Mouse (Mus musculus): Measurements from ENCODE around the gene Tab1. TPM values are rescaled to one million over a fixed set of nuclear protein-coding genes. Genes with fewer than 3 reads are reported as not detected.

Gene Tab1
- polyA plus RNA-seq, 1 experiment from 2014 or later, result 31.5 TPM

- Histone ChIP-seq H3K9me3 (ENCODE audit: control insufficient read depth, low read length) (no peaks in the 10 kb centered on the region), H3K36me3 (ENCODE audit: control insufficient read depth, insufficient read depth, low read length) (no peaks in the 10 kb centered on the region), H3K27me3 (ENCODE audit: control insufficient read depth, insufficient read depth, low read depth, low read length) (peaks cover 6% of the 10 kb centered on the region; the same call in 1 of the 2 replicates), H3K4me3 (ENCODE audit: low read length) (no peak overlapping the region), H3K27ac (ENCODE audit: low read length) (no peak overlapping the region), H3K4me2 (ENCODE audit: low read depth, low read length) (no peak overlapping the region), H3K4me1 (replicated peaks; ENCODE audit: control insufficient read depth, insufficient read depth, low read length) (peaks cover 3% of the 10 kb centered on the region; the same call in 1 of the 2 replicates), H3K9ac (ENCODE audit: low read length) (no peak overlapping the region)
- ATAC-seq (ENCODE audit: low read depth), result no peak
- 72% methylated on average over 3 of the region's 3 CpGs for WGBS
These were observed 32.7 kb upstream of the Tab1 start for GRCm38 (mm10) chr15:80100196-80100595.

- H3K4me1 ChIP-seq (replicated peaks; ENCODE audit: control insufficient read depth, insufficient read depth, low read length), result no peaks in the 10 kb centered on the region; the same call in 1 of the 2 replicates
- no peak overlapping the region for H3K27ac ChIP-seq (ENCODE audit: low read length)
- no peaks in the 10 kb centered on the region for H3K9me3 ChIP-seq (ENCODE audit: control insufficient read depth, low read length)
- H3K9ac ChIP-seq (ENCODE audit: low read length), result no peak overlapping the region
- no peaks in the 10 kb centered on the region for H3K36me3 ChIP-seq (ENCODE audit: control insufficient read depth, insufficient read depth, low read length)
- H3K4me2 ChIP-seq (ENCODE audit: low read depth, low read length), result no peak overlapping the region
- no peak overlapping the region for H3K4me3 ChIP-seq (ENCODE audit: low read length)
- H3K27me3 ChIP-seq (ENCODE audit: control insufficient read depth, insufficient read depth, low read depth, low read length), result peaks cover 6% of the 10 kb centered on the region; the same call in 1 of the 2 replicates
- 71% methylated on average over 10 of the region's 10 CpGs for WGBS
- ATAC-seq (ENCODE audit: low read depth), result no peak
These were observed 32.1 kb upstream of the Tab1 start for GRCm38 (mm10) chr15:80100871-80101270.

DNA sequence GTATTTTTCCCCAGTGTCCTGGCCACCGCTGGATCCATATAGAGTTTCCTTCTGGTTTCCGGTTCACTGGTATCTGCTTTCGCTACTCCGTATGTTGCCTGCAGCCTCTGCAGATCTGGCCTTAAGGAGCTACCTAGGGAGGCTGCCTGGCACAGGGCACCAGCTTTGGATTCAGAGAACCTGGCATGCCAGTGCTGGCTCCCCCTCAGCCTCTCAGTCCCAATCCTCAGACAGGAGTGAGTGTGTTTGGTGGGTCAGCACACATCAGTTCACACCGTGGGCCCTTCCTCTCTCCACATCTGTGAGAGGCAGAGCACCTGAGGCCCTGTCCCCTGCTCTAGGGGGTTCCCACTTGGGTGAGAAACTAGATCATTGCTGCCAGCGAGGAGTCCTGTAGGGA, 31.4 kb upstream of the Tab1 start:
- H3K4me2 ChIP-seq (ENCODE audit: low read depth, low read length), result no peak overlapping the region

GRCm38 (mm10) chr15:80102495-80102894, 30.4 kb upstream of the Tab1 start:
- peaks cover 6% of the 10 kb centered on the region; the same call in 1 of the 2 replicates for H3K27me3 ChIP-seq (ENCODE audit: control insufficient read depth, insufficient read depth, low read depth, low read length)
- H3K36me3 ChIP-seq (ENCODE audit: control insufficient read depth, insufficient read depth, low read length), result no peaks in the 10 kb centered on the region
- no peak overlapping the region for H3K27ac ChIP-seq (ENCODE audit: low read length)
- H3K4me3 ChIP-seq (ENCODE audit: low read length), result no peak overlapping the region
- ATAC-seq (ENCODE audit: low read depth), result no peak
- no peaks in the 10 kb centered on the region for H3K9me3 ChIP-seq (ENCODE audit: control insufficient read depth, low read length)
- 74% methylated on average over 6 of the region's 6 CpGs for WGBS
- no peak overlapping the region for H3K4me2 ChIP-seq (ENCODE audit: low read depth, low read length)
- H3K4me1 ChIP-seq (replicated peaks; ENCODE audit: control insufficient read depth, insufficient read depth, low read length), result no peaks in the 10 kb centered on the region
- H3K9ac ChIP-seq (ENCODE audit: low read length), result no peak overlapping the region

More for the DNA sequence above, 31.4 kb upstream of the Tab1 start:
- ATAC-seq (ENCODE audit: low read depth), result no peak
- Histone ChIP-seq H3K4me3 (ENCODE audit: low read length) (no peak overlapping the region), H3K27me3 (ENCODE audit: control insufficient read depth, insufficient read depth, low read depth, low read length) (peaks cover 6% of the 10 kb centered on the region; the same call in 1 of the 2 replicates), H3K9ac (ENCODE audit: low read length) (no peak overlapping the region), H3K27ac (ENCODE audit: low read length) (no peak overlapping the region), H3K9me3 (ENCODE audit: control insufficient read depth, low read length) (no peaks in the 10 kb centered on the region), H3K4me1 (replicated peaks; ENCODE audit: control insufficient read depth, insufficient read depth, low read length) (no peaks in the 10 kb centered on the region; the same call in 1 of the 2 replicates), H3K36me3 (ENCODE audit: control insufficient read depth, insufficient read depth, low read length) (no peaks in the 10 kb centered on the region)
- 75% methylated on average over 6 of the region's 6 CpGs for WGBS

- H3K4me2 ChIP-seq (ENCODE audit: low read depth, low read length), result no peak overlapping the region
- WGBS, result 51% methylated on average over 12 of the region's 12 CpGs
- H3K4me3 ChIP-seq (ENCODE audit: low read length), result no peak overlapping the region
- H3K9ac ChIP-seq (ENCODE audit: low read length), result no peak overlapping the region
- H3K27me3 ChIP-seq (ENCODE audit: control insufficient read depth, insufficient read depth, low read depth, low read length), result no peaks in the 10 kb centered on the region
- no peaks in the 10 kb centered on the region for H3K36me3 ChIP-seq (ENCODE audit: control insufficient read depth, insufficient read depth, low read length)
- H3K4me1 ChIP-seq (replicated peaks; ENCODE audit: control insufficient read depth, insufficient read depth, low read length), result no peaks in the 10 kb centered on the region
- H3K27ac ChIP-seq (ENCODE audit: low read length), result no peak overlapping the region
- no peaks in the 10 kb centered on the region for H3K9me3 ChIP-seq (ENCODE audit: control insufficient read depth, low read length)
- no peak for ATAC-seq (ENCODE audit: low read depth)
These were observed 27.2 kb upstream of the Tab1 start for GRCm38 (mm10) chr15:80105490-80106410.

DNA sequence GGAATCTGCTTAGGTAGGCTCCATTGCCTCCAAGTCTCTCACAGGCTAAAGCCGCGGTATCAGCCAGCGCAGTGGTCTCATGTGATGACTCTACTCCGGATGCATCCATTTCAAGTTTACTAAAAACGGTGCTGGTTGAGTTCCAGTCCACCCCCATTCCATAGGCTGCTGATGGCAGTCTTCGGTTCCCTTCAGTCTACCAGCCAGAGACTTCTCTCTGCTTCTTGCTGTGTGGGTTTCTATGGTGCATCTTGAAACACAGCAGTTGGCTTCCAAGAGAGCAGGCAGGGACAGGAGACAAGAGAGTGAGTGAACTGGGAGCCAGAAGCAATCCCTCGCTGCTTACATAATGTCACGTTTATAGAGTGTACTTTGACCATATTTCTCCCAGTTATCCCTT, 25.8 kb upstream of the Tab1 start:
- Histone ChIP-seq H3K4me3 (ENCODE audit: low read length) (no peak overlapping the region), H3K9ac (ENCODE audit: low read length) (no peak overlapping the region), H3K4me2 (ENCODE audit: low read depth, low read length) (no peak overlapping the region), H3K4me1 (replicated peaks; ENCODE audit: control insufficient read depth, insufficient read depth, low read length) (no peaks in the 10 kb centered on the region), H3K36me3 (ENCODE audit: control insufficient read depth, insufficient read depth, low read length) (no peaks in the 10 kb centered on the region), H3K27me3 (ENCODE audit: control insufficient read depth, insufficient read depth, low read depth, low read length) (no peaks in the 10 kb centered on the region), H3K27ac (ENCODE audit: low read length) (no peak overlapping the region), H3K9me3 (ENCODE audit: control insufficient read depth, low read length) (no peaks in the 10 kb centered on the region)
- ATAC-seq (ENCODE audit: low read depth), result no peak
- WGBS, result 90% methylated on average over 8 of the region's 8 CpGs

- Histone ChIP-seq H3K9ac (ENCODE audit: low read length) (no peak overlapping the region), H3K27me3 (ENCODE audit: control insufficient read depth, insufficient read depth, low read depth, low read length) (no peaks in the 10 kb centered on the region), H3K27ac (ENCODE audit: low read length) (no peak overlapping the region), H3K4me2 (ENCODE audit: low read depth, low read length) (no peak overlapping the region), H3K4me3 (ENCODE audit: low read length) (no peak overlapping the region), H3K9me3 (ENCODE audit: control insufficient read depth, low read length) (no peaks in the 10 kb centered on the region), H3K36me3 (ENCODE audit: control insufficient read depth, insufficient read depth, low read length) (no peaks in the 10 kb centered on the region), H3K4me1 (replicated peaks; ENCODE audit: control insufficient read depth, insufficient read depth, low read length) (no peaks in the 10 kb centered on the region)
- ATAC-seq (ENCODE audit: low read depth), result no peak
- WGBS, result 86% methylated on average over 3 of the region's 3 CpGs
These were observed 25.4 kb upstream of the Tab1 start for GRCm38 (mm10) chr15:80107575-80107974.

DNA sequence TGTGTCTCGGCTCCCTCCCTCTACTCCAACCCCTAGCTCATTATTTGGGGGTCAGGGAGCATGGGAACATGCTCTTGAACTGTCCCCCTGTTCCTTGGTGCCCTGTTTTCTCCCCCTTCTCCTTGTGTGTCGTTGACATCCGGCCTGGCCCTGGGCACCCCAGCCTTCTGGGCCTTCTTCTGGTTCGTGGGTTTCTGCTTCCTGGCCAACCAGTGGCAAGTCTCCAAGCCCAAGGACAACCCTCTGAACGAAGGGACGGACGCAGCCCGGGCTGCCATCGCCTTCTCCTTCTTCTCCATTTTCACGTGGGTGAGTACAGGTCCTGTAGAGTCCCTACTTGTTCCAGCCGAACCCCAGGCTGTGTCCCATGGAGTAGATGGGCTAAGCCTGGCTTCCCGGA, 21.5 kb upstream of the Tab1 start:
- Histone ChIP-seq H3K36me3 (ENCODE audit: control insufficient read depth, insufficient read depth, low read length) (no peaks in the 10 kb centered on the region), H3K4me2 (ENCODE audit: low read depth, low read length) (no peak overlapping the region), H3K4me3 (ENCODE audit: low read length) (no peak overlapping the region), H3K27me3 (ENCODE audit: control insufficient read depth, insufficient read depth, low read depth, low read length) (no peaks in the 10 kb centered on the region), H3K9ac (ENCODE audit: low read length) (no peak overlapping the region), H3K9me3 (ENCODE audit: control insufficient read depth, low read length) (no peaks in the 10 kb centered on the region), H3K27ac (ENCODE audit: low read length) (no peak overlapping the region), H3K4me1 (replicated peaks; ENCODE audit: control insufficient read depth, insufficient read depth, low read length) (no peaks in the 10 kb centered on the region)
- 72% methylated on average over 12 of the region's 12 CpGs for WGBS
- no peak for ATAC-seq (ENCODE audit: low read depth)

GRCm38 (mm10) chr15:80112499-80112898, 20.4 kb upstream of the Tab1 start:
- H3K27ac ChIP-seq (ENCODE audit: low read length), result no peak overlapping the region
- H3K4me1 ChIP-seq (replicated peaks; ENCODE audit: control insufficient read depth, insufficient read depth, low read length), result no peaks in the 10 kb centered on the region
- no peaks in the 10 kb centered on the region for H3K36me3 ChIP-seq (ENCODE audit: control insufficient read depth, insufficient read depth, low read length)
- H3K27me3 ChIP-seq (ENCODE audit: control insufficient read depth, insufficient read depth, low read depth, low read length), result no peaks in the 10 kb centered on the region
- no peak overlapping the region for H3K4me2 ChIP-seq (ENCODE audit: low read depth, low read length)
- no peak for ATAC-seq (ENCODE audit: low read depth)
- 31% methylated on average over 2 of the region's 2 CpGs for WGBS
- H3K9ac ChIP-seq (ENCODE audit: low read length), result no peak overlapping the region
- no peak overlapping the region for H3K4me3 ChIP-seq (ENCODE audit: low read length)
- no peaks in the 10 kb centered on the region for H3K9me3 ChIP-seq (ENCODE audit: control insufficient read depth, low read length)

Measured in lung, embryonic 16.5 days (tissue).